Mouse (Mus musculus) adrenal gland, postnatal 4 days (tissue): ENCODE results near the gene Arhgap27. TPM values are rescaled to one million over a fixed set of nuclear protein-coding genes. Genes with fewer than 3 reads are reported as not detected.
"Not testable (repeated sequence)": the region's sequence is repeated elsewhere in the genome, so short reads cannot be mapped to it uniquely, and the experiment has no call there.

ENCODE experiments used
- DNase-seq, 2 experiments: peaks; one replicate each; pipeline ENCODE4 v3.0.0; 2021 to 2022; ENCODE audit warnings: low spot score in 2 of 2, mixed read lengths in 2 of 2
- long read RNA-seq, 2 experiments: library from polyadenylated mRNA; stranded (forward); transcript quantifications; one replicate each; pipeline ENCODE4 v2.0.0; 2021
- total RNA-seq, 2 experiments: library from RNA; stranded (reverse); gene quantifications; 2 replicates each; pipeline ENCODE4 v1.2.3; 2021

The Arhgap27 gene
- 10 to 100 TPM; 21.0 to 22.3 TPM for total RNA-seq
- long read RNA-seq, experiment 1, partial matches to known transcripts = 1 of 11 reads
- long read RNA-seq, experiment 1, other reads (novel, unspliced or antisense) = 9 of 11 reads
- long read RNA-seq, experiment 2, partial matches to known transcripts = 3 of 19 reads
- long read RNA-seq, experiment 2, other reads (novel, unspliced or antisense) = 13 of 19 reads

GRCm38 (mm10) chr11:103363214-103364148, at the start of gene Arhgap27:
TSS of gene Arhgap27 (minus strand) at chr11:103363692.
- DNase-seq = peak in 1 of 2 experiments; percentile 40

DNA sequence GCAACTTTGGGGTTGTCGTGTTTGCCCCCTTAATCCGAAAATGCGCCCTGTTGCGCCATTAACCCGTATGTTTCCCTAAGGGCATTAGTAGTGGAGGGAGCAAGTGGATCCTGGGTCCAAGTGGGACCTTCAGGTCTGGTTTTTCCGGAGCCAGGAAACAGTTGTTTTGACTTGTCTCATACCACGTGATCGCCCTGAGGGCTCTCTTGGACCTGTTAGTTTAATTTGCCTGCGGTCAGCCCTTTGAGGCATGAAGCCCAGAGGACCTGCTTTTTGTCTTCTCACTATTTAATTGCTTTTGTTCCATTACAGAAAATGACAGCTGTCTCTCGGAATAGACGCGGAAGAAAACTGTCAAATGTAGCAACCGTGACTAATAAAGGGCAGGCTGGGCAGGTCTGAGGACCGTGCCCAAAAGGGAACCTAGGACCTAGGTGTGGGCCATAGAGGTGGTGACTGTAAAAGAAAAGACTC, 49.5 kb upstream of the Arhgap27 start:
- DNase-seq = no peak

- DNase-seq = peak; percentile 85 to 86
Observed at GRCm38 (mm10) chr11:103411981-103412949, 48.8 kb upstream of the Arhgap27 start, which contains the start of gene Plekhm1. TSS of gene Plekhm1 (minus strand) at chr11:103412687.

DNA sequence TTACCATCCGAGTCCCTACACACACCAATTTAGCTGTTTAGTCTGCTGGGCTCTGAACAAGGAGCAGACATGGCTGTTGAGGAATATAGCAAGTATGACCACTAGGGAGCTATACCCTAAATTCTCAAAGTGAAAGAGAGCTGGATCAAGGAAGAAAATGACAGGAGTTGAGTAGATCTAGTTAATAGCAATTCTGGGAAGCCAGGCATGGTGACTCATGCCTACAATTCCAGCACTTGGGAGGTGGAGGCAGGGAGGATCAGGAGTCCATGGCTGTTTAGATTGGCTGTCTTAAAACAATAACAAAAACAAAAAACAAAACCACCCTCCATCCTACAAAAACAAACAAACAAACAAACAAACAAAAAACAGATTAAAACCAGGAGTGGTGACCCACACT, 47.8 kb upstream of the Arhgap27 start:
- DNase-seq = no peak

DNA sequence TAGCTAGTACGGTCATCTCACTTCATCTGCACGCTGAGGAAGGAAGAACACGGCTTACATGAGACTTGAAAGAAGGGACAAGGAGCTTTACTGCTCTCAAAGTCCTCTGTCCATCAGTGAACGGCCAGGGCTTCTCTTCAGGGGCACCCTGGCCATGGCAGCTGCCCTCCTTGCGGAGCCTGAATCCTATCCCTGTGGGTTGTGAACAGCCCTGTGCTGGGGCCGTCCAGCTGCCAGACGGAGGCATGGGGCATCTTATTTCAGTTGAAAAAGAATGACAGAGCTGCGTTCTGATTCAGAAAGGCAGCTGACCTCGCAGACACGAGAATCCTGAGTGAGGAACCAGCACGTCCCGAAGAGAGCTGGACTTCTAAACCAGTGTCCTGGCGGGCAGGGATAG, 45.4 kb upstream of the Arhgap27 start:
- no peak for DNase-seq

- not testable (repeated sequence) for DNase-seq
Observed at GRCm38 (mm10) chr11:103407136-103407535, 43.6 kb upstream of the Arhgap27 start.

- DNase-seq = no peak
Observed at GRCm38 (mm10) chr11:103406551-103406950, 43.1 kb upstream of the Arhgap27 start.

DNA sequence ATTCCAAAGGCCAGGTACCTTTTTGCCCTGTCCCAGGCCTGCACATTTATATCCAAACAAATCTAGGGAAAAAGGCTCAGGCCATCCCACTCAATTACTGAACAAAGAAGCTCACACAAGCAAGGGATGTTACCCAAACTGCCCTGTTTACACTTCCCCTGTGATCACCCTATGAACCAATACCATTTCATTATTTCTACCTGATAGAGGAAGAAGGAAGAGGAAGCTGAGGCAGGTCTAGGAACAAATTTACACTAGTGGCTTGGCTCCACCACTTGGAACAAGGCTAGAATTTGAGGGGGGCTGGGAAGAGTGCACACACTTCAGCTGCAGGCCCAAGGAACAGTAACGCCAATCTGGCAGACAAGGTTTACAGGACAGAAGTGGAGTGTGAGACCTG, 42.3 kb upstream of the Arhgap27 start:
- DNase-seq = no peak

DNA sequence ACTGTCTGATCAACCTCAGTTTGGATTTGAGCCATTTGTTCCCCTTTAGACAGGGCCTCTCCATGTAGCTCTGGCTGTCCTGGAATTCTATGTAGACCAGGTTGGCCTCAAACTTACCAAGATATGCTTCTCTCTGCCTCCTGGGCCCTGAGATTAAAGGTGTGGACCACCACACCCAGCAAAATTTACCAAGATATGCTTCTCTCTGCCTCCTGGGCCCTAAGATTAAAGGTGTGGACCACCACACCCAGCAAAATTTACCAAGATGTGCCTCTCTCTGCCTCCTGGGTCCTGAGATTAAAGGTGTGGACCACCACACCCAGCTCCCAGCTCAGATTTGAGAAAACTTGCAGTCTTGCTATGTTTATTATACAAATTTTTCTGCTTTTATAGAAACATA, 41.1 kb upstream of the Arhgap27 start:
- no peak for DNase-seq

GRCm38 (mm10) chr11:103403776-103404175, 40.3 kb upstream of the Arhgap27 start:
- no peak for DNase-seq

DNA sequence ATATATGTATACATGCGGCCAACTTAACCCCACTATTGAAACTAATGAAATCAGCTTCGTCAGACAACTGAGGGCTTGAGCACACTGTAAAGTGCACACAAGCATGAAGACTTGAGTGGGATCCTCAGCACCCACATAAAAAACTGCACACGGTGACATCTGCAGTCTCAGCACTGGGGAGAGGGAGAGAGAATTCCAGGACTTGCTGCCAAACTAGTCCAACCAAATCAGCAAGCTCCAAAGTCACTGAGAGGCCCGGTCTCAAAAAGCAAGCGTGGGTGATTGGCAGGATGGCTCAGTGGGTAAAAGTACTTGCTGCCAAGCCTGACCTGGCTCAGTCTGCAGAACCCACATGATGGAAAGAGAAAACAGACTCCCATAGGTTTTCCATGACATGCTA, 39.2 kb upstream of the Arhgap27 start:
- DNase-seq = no peak

- no peak for DNase-seq
Observed at GRCm38 (mm10) chr11:103402198-103402597, 38.7 kb upstream of the Arhgap27 start.

DNA sequence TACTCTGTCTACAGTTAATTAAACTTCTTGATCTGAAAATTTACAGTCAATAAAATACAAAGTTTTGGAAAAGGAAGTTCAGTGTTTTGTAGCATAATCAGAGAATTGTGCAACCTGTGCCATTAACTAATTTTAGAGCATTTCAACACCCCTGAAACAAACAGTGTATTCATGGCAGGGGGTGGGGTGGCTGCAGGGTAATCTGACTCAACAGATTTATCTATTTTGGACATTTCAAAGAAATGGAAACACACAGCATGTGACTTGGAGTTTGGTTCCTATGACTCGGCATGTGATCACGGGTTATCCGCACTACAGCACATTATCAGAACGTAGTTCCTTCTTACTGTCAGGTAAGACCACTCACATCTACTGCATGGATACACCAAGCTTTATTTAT, 36.5 kb upstream of the Arhgap27 start:
- DNase-seq = no peak

GRCm38 (mm10) chr11:103399050-103399449, 35.6 kb upstream of the Arhgap27 start:
- no peak for DNase-seq

GRCm38 (mm10) chr11:103396682-103397081, 33.2 kb upstream of the Arhgap27 start:
- no peak for DNase-seq

GRCm38 (mm10) chr11:103396236-103396635, 32.7 kb upstream of the Arhgap27 start:
- DNase-seq = no peak

DNA sequence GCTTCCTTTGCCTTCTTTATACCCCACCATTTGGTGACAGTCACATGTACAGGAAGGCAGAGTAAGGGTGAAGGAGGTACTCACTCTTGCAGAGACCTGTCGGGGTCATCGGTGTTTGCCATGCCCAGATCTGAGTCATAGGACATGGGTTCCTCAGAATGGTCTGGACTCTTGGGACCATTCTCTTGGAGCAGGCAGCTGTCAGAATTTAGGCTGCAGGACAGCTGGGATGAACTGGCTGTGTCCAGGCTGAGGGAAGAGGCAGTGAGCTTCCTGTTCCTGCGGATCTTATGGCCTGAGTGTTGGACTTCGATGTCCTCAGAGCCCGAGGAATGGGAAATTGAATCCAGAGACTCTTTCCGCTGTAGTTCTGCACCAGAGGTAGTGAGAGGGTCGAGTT, 31.1 kb upstream of the Arhgap27 start:
- no peak for DNase-seq

DNA sequence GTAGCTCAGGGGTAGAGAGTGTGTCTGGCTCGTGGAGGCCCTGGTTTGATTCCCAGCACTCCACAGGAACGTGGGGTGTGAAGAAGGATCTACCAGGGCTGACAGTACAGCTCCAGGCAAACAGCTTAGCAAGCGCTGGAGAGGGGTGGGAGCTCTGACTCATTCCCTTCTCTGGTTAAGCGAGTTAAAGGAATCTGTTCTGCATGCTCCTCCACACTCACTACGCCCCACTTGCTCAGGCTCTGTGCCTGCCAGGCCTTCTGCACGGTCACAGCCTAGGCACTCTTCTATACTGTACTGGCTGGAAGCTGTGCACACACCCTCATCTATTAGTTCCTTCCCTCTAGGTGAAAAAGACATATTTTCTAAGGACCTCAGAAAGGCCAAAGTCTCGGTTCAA, 30.5 kb upstream of the Arhgap27 start:
- no peak for DNase-seq

- DNase-seq = no peak
Observed at GRCm38 (mm10) chr11:103387870-103388526, 24.5 kb upstream of the Arhgap27 start.

- DNase-seq = no peak
Observed at GRCm38 (mm10) chr11:103386827-103387226, 23.3 kb upstream of the Arhgap27 start.
